Mouse (Mus musculus) heart, postnatal 14 days (tissue): Measurements from ENCODE around the gene Vmn1r50. TPM values are rescaled to one million over a fixed set of nuclear protein-coding genes. Genes with fewer than 3 reads are reported as not detected.
"Not testable (repeated sequence)": the region's sequence is repeated elsewhere in the genome, so short reads cannot be mapped to it uniquely, and the experiment has no call there.

Source experiments
- DNase-seq, 2 experiments: peaks; one replicate each; pipeline ENCODE4 v3.0.0; 2021 to 2022
- intact Hi-C: fragments of 180-260 bp; cut with DNase I; formaldehyde crosslinking; loops from one replicate; pipeline ENCODE4 v1.15.1; 2025
- long read RNA-seq, 2 experiments: library from polyadenylated mRNA; stranded (forward); transcript quantifications; one replicate each; pipeline ENCODE4 v2.0.0; 2021
- total RNA-seq, 2 experiments: library from RNA; stranded (reverse); gene quantifications; 2 replicates each; pipeline ENCODE4 v1.2.3; 2021

Vmn1r50 gene
- not detected for total RNA-seq
- long read RNA-seq, experiment 1 = 0 reads
- long read RNA-seq, experiment 2 = 0 reads

GRCm38 (mm10) chr6:90101130-90101529 is at the start of gene Vmn1r50:
Gene Vmn1r50, plus strand, starts transcription at chr6:90101430.
- intact Hi-C loops = no loop called here
- no peak for DNase-seq

DNA sequence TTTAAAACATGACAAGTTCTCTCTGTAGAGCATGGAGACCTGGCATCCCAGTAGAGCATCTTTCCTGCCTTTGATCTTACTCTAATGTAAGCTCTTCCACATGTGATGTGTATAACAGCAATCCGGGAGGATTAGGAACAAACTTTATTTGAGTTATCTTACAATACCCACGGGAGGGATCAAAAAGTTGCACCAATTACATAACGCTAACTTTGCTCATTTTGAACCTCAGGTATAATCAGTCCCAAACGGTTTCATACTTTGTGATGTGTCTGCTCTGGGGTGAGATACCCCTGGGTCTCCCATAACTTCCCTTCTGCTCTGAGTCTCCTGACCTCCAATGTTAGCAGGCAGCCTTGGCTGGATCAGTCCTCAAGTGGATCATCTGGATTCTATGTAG is 22.8 kb upstream of the Vmn1r50 start, which contains the start of gene Vmn1r49:
Gene Vmn1r49 (minus strand): TSS at position 101 of the 400 bp plus-strand sequence.
- DNase-seq = no peak
- intact Hi-C loops = no loop called here

DNA sequence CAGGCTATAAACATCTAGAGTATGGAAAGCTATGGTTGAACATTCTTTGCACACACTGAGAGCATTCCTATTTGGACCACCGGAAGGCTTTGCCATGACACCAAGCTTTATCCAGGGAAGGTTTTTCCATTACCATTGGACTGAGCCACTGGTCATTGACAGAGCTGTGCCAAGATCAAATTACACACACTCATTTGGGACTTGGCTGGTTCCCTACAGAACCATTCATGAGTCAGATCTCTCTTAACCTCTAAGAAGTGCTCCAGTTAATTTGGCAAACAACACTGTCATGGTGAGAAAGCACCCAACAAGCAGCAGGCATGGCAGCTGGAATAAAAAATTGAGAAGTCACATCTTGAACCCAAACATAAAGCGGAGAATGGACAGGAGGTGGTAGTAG is 664 bp upstream of the Vmn1r50 start:
- DNase-seq = no peak
- intact Hi-C loops = no loop called here

- DNase-seq, intact Hi-C loops: not testable (repeated sequence)
These were observed 21.1 kb downstream of the Vmn1r50 start, which contains the start of gene Vmn1r51 for GRCm38 (mm10) chr6:90122296-90122695. Gene Vmn1r51, plus strand, starts transcription at chr6:90122596.

Other genes starting within 250 kb of the Vmn1r50 start
- not detected for gene Vmn1r42, start 225.0 kb upstream of the Vmn1r50 start, total RNA-seq
- not detected for gene Vmn1r43, start 225.0 kb upstream of the Vmn1r50 start, total RNA-seq
- not detected for gene Vmn1r44, start 217.8 kb upstream of the Vmn1r50 start, total RNA-seq
- not detected for gene Vmn1r45, start 160.8 kb upstream of the Vmn1r50 start, total RNA-seq
- not detected for gene Vmn1r46, start 132.1 kb upstream of the Vmn1r50 start, total RNA-seq
- not detected for gene Vmn1r47, start 85.3 kb upstream of the Vmn1r50 start, total RNA-seq
- gene Vmn1r48, start 64.6 kb upstream of the Vmn1r50 start, total RNA-seq = not detected
- not detected for gene Vmn1r49, start 22.9 kb upstream of the Vmn1r50 start, total RNA-seq
- gene Vmn1r51, start 21.2 kb downstream of the Vmn1r50 start, total RNA-seq = not detected
- not detected for gene Vmn1r52, start 73.4 kb downstream of the Vmn1r50 start, total RNA-seq
- gene V1ra8, start 101.4 kb downstream of the Vmn1r50 start, total RNA-seq = not detected
- gene Vmn1r53, start 123.0 kb downstream of the Vmn1r50 start, total RNA-seq = not detected
- not detected for gene Vmn1r54, start 144.9 kb downstream of the Vmn1r50 start, total RNA-seq
- not detected for gene BC048671, start 199.8 kb downstream of the Vmn1r50 start, total RNA-seq
- under 1 TPM in 1 of 2 experiments, not detected in 1; 0.12 TPM for gene Chst13, start 223.8 kb downstream of the Vmn1r50 start, total RNA-seq
- not detected for gene Uroc1, start 231.9 kb downstream of the Vmn1r50 start, total RNA-seq